Mouse (Mus musculus): ENCODE results near the gene Atp2a1. TPM values are rescaled to one million over a fixed set of nuclear protein-coding genes. Genes with fewer than 3 reads are reported as not detected.

The Atp2a1 gene
- polyA plus RNA-seq (2017; shearing (Covaris generic)) = 0.50 TPM

GRCm38 (mm10) chr7:126463004-126463403 lies at the start of gene Atp2a1:
TSS of gene Atp2a1 (minus strand) at chr7:126463108.

DNA sequence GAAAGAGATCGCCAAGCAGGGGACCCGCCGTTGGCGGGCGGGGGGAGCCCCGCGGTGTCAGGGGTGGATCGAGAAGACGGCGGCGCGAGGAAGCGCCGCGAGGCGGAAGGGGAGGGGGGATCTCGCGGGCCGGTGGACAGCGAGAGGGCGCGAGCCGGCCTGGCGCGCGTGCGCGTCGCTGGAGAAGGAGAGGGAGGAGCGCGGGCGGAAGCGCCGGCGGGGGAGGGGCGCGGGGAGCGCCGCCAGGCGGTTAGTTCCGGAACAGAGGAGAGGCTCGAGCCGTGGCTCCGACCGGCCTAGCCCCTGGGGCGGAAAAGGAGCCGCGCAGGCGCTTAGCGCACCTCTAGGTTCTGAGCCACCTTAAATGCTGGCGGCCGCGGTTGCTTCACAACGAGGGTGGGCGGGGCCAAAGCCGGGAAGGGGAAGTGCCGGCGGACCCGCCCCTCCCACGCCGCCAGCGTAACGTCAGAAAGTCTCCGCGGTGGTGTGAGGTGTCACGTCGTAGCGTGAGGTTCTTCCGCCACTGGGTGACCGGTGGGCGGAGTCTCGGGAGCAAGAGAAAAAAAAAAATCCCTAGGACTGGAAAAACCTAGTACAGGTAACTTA lies 40.5 kb upstream of the Atp2a1 start, which contains the start of gene Atxn2l:
Gene Atxn2l, minus strand, starts transcription at position 165 of the 606 bp plus-strand sequence.

DNA sequence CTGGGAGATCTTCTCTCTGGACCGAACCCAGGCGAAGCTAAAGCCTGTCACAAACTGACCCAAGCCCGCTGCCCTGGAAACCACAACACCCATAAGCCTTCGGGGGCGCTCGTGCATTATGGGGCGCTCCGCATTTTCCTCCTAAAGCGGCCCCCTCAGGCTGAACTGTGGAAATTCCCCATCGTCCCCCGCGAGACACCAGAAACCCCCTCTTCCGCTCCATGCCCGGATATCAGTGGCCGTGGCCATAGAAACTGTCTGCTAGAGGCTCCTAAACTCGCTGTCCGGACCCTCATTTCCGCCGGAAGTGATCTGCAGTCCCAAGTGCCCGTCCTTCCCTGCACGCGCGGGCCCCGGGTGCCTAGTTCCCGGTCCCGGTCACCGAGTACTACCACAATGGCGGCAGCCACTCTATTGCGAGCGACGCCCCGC lies 24.2 kb upstream of the Atp2a1 start, which contains the start of gene Tufm:
Gene Tufm, plus strand, starts transcription at position 310 of the 432 bp plus-strand sequence.

GRCm38 (mm10) chr7:126474993-126475581 lies 12.2 kb upstream of the Atp2a1 start, which contains the start of gene Sh2b1:
TSS of gene Sh2b1 (minus strand) at chr7:126475424.

DNA sequence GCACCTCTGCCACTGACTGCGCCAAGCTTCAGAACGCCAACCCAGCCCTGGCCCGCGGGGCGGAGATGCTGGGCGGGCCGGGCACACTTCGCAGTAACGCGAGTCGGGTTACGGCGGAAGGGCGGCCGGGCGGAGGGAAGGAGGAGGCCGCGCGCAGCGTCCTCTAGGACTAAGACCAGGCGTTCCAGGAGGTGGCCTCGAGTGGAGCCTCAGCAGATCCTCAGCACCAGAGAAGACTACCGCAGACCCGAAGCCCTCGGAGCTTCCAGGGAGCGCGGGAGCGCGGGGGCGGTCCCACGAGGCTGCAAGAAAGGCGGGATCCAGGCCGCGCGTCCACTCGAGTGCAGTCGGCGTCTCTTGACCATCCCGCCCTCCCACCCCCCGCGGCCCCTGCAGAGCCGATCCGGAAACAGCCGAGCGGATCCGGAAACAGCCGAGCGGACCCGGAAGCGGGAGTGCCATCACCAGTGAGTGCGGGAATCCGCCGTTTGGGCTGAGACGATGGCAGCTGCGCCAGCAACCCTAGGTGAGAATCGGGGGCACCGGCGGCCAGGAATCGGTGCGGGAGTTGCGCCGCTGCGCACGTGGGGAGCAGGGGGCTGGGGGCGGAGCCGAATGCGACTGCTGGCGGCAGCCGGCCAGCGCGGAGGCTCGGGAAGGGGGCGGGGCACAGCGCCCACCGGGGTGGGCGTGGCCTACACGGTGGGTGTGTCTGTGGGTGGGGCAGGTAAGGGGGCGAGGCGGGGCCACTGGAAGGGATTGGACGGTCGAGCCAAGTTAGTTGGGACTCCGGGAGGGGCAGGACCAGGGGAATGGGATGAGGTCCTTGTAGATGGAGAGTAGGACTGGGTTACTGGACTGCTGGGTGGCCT lies 34.0 kb downstream of the Atp2a1 start, which contains the start of gene Rabep2:
Gene Rabep2, plus strand, starts transcription at position 129 of the 872 bp plus-strand sequence.

GRCm38 (mm10) chr7:126414725-126415124 lies 48.2 kb downstream of the Atp2a1 start, which contains the start of gene Cd19:
TSS of gene Cd19 (minus strand) at chr7:126414889.

DNA sequence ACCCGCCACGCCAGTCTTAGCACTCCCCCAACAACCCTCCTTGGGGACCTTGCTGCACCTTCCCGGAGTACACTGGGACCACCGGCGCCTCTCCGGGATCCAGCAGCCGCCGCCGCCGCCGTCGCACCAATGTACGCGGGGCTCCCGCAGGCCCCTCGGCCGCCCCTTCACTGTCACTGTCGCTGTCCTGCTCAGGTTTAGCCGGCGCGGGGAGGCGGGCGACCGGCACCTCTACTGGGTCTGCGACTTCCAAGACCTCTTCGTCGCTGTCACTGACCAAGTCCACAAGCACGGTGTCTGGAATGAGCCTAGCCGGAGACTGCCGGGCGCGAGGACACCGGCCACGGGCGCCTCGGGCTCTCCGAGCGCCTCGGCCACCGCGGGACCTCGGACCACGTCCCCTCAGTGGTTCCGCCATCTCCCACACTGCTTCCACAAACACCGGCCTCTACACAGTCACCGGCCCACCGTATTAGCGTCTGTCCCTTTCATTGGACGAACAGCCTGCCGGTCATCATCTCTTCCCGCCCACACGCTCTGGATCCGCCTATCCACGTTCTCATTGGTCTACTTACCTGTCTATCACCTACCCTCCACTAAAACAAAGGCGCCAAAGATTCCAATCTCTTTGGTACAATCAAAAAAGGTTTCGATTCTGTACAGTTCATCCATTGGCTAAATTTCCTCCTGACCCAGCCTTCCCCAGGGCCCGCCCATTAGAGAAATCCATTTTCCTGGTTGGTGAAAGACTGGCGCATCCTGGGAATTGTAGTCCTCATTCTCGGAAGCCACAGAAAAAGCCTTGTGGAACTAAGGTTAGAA lies 66.4 kb downstream of the Atp2a1 start, which contains the start of gene Nfatc2ip:
Gene Nfatc2ip, minus strand, starts transcription at position 440 of the 822 bp plus-strand sequence.

Other genes with a start within 250 kb of the Atp2a1 start
- gene Sbk1, start 190.5 kb downstream of the Atp2a1 start, polyA plus RNA-seq (2017; shearing (Covaris generic)) = 3.1 TPM
- 970 TPM for gene Lat, start 93.5 kb downstream of the Atp2a1 start, polyA plus RNA-seq (2017; shearing (Covaris generic))
- gene Spns1, start 85.7 kb downstream of the Atp2a1 start, polyA plus RNA-seq (2017; shearing (Covaris generic)) = 75.0 TPM
- 3.2 TPM for gene Nfatc2ip, start 66.4 kb downstream of the Atp2a1 start, polyA plus RNA-seq (2017; shearing (Covaris generic))
- 1.5 TPM for gene Cd19, start 48.2 kb downstream of the Atp2a1 start, polyA plus RNA-seq (2017; shearing (Covaris generic))
- 62.9 TPM for gene Rabep2, start 34.3 kb downstream of the Atp2a1 start, polyA plus RNA-seq (2017; shearing (Covaris generic))
- 32.4 TPM for gene Sh2b1, start 12.3 kb upstream of the Atp2a1 start, polyA plus RNA-seq (2017; shearing (Covaris generic))
- gene Tufm, start 24.3 kb upstream of the Atp2a1 start, polyA plus RNA-seq (2017; shearing (Covaris generic)) = 143 TPM
- 25.6 TPM for gene Atxn2l, start 40.3 kb upstream of the Atp2a1 start, polyA plus RNA-seq (2017; shearing (Covaris generic))
- 238 TPM for gene Eif3c, start 103.3 kb upstream of the Atp2a1 start, polyA plus RNA-seq (2017; shearing (Covaris generic))
- gene Apobr, start 121.8 kb upstream of the Atp2a1 start, polyA plus RNA-seq (2017; shearing (Covaris generic)) = 3.2 TPM
- 109 TPM for gene Cln3, start 122.7 kb upstream of the Atp2a1 start, polyA plus RNA-seq (2017; shearing (Covaris generic))
- gene Il27, start 131.8 kb upstream of the Atp2a1 start, polyA plus RNA-seq (2017; shearing (Covaris generic)) = not detected
- gene Nupr1, start 167.8 kb upstream of the Atp2a1 start, polyA plus RNA-seq (2017; shearing (Covaris generic)) = not detected
- 132 TPM for gene Sgf29, start 186.2 kb upstream of the Atp2a1 start, polyA plus RNA-seq (2017; shearing (Covaris generic))
- gene Sult1a1, start 213.3 kb upstream of the Atp2a1 start, polyA plus RNA-seq (2017; shearing (Covaris generic)) = 1.4 TPM
- gene Bola2, start 232.3 kb upstream of the Atp2a1 start, polyA plus RNA-seq (2017; shearing (Covaris generic)) = 153 TPM
- gene Slx1b, start 232.7 kb upstream of the Atp2a1 start, polyA plus RNA-seq (2017; shearing (Covaris generic)) = 10.8 TPM
- gene Coro1a, start 244.7 kb upstream of the Atp2a1 start, polyA plus RNA-seq (2017; shearing (Covaris generic)) = 3,709 TPM

All from CD4-positive, CD25-positive, alpha-beta regulatory T cell, adult 9 weeks (primary cell).